Mouse (Mus musculus): ENCODE measurements around the gene Tspan18.
A peak's percentile ranks its signal among the peaks of the same experiment; 100 is the strongest.

Gene Tspan18

GRCm38 (mm10) chr2:93333817-93334731 lies at the start of gene Tspan18:
Gene Tspan18, minus strand, starts transcription at chr2:93334505.
- DNase-seq: peak; percentile 88 to 93

- no peak for DNase-seq
Observed at GRCm38 (mm10) chr2:93383831-93384230, 49.5 kb upstream of the Tspan18 start.

- peak; percentile 17 to 43 for DNase-seq
Observed at GRCm38 (mm10) chr2:93380680-93381089, 46.4 kb upstream of the Tspan18 start.

- no peak for DNase-seq
Observed at GRCm38 (mm10) chr2:93377797-93378196, 43.5 kb upstream of the Tspan18 start.

GRCm38 (mm10) chr2:93377157-93377556 lies 42.9 kb upstream of the Tspan18 start:
- no peak for DNase-seq

DNA sequence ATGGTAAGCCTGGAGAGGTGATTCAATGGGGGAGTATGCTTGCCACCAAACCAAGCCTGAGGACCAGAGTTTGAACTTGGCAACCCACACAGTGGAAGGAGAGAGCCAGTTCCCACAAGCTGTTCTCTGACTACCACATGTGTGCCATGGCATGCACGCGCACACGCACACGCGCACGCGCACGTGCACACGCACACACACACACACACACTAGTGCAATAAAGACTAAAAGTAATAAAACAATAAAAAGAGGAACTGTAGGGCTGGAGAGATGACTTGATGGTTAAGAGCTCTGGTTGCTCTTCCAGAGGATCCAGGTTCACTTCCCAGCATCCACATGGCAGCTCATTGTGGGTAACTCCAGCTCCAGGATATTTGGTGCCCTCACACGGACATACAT lies 38.6 kb upstream of the Tspan18 start:
- DNase-seq: no peak

- DNase-seq: peak; percentile 53 to 68
Observed at GRCm38 (mm10) chr2:93372097-93372571, 37.8 kb upstream of the Tspan18 start.

GRCm38 (mm10) chr2:93368954-93369353 lies 34.6 kb upstream of the Tspan18 start:
- peak; percentile 28 to 30 for DNase-seq

- DNase-seq: no peak
Observed at GRCm38 (mm10) chr2:93367962-93368361, 33.7 kb upstream of the Tspan18 start.

GRCm38 (mm10) chr2:93365411-93365810 lies 31.1 kb upstream of the Tspan18 start:
- no peak for DNase-seq

DNA sequence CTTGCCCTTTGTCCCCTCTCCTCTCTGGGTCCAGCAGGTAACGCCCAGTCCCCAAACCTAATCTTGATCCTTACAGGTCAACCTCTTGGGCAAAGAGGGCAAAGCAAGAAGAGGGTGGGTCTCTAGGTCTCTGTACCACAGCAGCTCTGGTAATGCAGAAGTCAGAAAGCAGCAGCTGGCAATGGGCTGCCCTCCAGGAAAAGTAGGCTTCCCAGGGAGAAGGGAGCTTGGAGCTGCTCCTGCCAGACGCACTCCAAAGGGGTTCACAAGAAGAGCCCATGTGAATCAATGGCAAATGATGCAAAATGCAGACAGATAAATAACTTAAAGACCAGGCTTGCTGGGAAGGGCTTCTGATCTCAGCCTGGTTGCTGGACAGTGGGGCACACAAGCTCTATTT lies 30.6 kb upstream of the Tspan18 start:
- no peak for DNase-seq

DNA sequence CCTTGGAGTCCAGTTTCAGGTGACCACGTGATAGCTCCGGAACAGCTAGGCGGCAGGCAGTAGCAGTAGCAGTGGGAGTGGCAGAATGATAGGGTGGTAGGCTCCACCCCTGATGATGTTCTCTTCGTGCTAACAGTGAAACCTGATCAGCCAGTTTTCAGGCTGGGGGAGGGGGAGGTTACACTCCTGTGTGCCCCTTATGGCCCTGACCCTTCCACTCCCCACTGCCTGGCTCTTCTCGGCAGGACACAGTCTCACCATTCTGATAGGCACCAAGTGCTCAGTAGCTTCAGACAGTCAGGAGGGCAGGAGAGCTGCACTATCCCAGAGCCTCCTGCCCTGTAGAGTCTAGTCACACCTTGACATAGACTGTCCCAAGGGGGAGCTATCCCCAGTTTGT lies 27.1 kb upstream of the Tspan18 start:
- peak; percentile 28 to 48 for DNase-seq

DNA sequence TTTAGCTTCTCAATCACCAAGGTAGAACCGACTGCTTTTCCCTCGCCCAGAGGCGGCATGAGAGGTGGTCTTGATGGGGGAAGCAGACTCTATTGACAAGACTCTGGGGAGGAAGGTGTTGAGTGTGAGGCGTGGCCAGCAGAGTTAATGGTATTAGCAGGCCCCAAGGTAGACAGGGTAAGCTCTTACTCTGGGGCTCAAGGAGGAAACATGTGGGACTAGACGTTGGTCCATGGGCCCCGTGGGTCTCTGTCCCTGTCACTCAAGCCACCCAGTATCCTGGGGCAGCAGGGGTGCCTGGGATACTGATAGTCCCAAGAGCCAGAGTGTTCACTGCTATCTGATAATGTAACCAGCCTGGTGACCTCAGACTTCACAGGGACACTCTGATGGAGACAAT lies 26.0 kb upstream of the Tspan18 start:
- no peak for DNase-seq

GRCm38 (mm10) chr2:93357391-93357790 lies 23.1 kb upstream of the Tspan18 start:
- DNase-seq: no peak

- DNase-seq: no peak
Observed at GRCm38 (mm10) chr2:93355845-93356244, 21.5 kb upstream of the Tspan18 start.

GRCm38 (mm10) chr2:93354621-93355020 lies 20.3 kb upstream of the Tspan18 start:
- DNase-seq: no peak

- no peak for DNase-seq
Observed at GRCm38 (mm10) chr2:93353725-93354124, 19.4 kb upstream of the Tspan18 start.

DNA sequence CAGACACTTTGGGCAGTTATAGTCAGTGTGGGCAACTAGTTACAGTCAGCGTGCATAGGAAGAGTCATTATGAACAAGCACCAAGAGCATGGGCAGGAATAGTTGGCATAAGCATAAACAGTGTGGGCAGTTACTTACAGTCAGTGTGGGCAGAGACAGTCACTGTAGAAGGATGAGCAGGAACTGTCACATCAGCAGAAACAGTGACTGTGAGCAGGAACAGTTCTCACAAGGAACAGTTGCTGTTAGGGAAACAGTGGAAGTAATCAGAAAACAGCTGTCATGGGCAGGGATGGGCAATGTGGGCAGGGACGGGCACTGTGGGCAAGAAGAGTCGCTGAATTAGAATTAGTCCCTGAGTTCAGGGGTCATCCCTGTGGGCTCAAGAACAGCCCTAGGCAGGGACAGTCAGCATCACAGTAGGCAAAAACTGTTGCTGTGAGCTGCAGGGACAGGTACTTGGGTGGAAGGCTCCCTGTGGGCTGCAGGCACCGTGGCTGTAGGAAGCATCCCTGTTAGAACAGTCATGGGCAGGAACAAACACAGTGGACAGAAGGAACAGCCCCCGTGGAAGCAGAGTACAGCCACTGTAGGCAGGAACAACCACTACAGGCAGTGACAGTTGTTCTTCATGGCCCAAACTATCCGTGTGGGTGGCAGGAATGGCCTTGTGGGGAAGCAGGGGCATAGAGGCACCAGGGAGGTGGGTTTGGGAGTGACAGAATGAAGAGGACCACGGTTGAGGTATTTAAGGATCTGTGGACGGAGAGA lies 18.8 kb upstream of the Tspan18 start:
- no peak for DNase-seq

DNA sequence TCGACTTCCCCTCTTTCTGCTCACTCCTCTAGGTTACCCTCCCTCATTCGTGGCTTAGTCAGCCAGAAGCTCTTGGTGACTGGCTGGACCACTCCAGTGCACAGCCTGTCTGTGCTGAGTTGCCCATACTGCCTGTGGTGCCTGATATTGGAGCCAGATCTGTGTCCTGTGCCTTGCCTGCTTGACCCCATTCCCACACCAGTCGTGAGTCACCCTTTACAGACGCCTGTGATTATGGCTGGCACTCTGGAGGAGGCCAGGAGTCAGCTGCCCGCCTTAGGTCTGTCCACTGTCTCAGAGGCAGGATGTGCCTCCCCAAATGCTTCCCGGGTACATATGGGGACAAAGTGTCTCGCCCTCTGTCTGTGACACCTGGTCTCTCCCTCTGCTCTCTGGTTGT lies 17.0 kb upstream of the Tspan18 start:
- no peak for DNase-seq

- no peak for DNase-seq
Observed at GRCm38 (mm10) chr2:93347018-93347417, 12.7 kb upstream of the Tspan18 start.

DNA sequence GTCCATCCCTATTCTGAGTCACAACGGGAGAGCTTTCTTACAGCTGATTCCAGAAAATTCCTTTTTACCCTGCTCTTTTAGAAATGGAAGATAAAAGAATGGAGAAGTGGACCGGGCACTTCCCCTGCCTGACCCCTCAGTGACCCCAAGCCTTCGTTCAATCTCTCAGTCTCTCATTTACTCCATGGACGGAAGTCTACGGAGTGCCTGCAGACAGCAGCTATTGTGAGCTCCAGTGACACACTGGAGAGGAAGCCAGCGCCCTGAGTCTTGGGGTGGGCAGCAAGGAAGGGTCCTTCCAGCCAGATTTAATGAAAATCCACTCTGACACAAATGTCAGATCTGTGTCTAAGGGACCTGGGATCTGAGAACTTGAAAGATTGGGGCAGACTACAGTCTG lies 12.3 kb upstream of the Tspan18 start:
- DNase-seq: no peak

- DNase-seq: no peak
Observed at GRCm38 (mm10) chr2:93345663-93346268, 11.5 kb upstream of the Tspan18 start.
